Mouse (Mus musculus): ENCODE measurements around the gene Primpol.
"Not testable (repeated sequence)": the region's sequence is repeated elsewhere in the genome, so short reads cannot be mapped to it uniquely, and the experiment has no call there.

The Primpol gene

GRCm38 (mm10) chr8:46606930-46607329 lies 10.1 kb downstream of the Primpol start:
- intact Hi-C loops (cut with DNase I), result no loop called here

DNA sequence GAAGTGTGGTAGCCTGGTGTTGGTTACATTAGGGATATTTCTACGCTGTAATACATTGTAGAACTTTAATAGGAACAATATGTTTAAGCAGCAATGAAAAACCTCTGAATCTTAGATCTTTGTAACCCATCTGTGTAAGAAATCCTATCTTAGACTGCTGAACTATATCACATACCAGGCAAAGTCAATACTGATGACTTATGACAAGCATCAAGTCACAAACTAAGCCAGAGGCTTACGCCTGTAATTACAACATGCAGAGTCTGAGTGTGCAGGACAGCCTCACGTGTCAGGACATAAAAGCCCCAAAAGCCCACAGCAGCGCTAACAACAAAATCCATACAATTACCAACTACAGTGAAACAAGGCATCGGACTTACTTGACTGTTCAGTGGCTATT lies 13.4 kb downstream of the Primpol start:
- intact Hi-C loops (cut with DNase I), result no loop called here

DNA sequence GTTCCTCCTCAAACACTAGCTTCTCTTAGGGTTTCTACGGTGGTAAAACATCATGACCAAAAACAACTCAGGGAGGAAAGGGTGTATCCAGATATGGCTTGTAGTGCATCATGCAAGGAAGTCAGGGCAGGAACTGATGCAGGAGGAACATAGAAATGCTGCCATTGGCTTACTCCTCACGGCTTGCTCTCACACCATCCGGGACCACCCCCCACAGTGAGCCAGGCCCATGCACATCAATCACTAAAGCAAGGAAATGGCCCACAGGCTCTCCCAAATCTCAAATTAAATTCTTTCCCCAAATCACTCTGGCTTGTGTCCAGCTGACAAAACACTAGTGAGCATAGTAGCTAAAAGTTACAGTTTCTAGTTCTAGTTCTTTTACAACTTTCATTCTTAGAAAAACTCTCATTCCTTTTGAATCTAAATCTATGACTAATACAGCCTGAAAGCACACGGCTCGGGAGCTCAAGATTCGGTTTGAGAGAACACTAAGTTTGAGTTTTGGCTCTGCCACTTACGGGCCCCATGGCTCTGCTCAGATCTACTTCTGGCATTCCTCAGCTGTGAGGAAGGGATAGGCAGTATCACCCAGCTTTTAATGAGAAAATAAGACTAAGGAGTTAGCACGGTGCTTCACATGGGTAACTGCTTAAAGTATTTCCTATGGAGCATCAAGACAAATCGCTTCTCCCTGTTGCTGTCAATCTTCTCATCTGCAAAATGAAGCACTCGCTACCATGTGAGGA lies 15.9 kb downstream of the Primpol start:
- intact Hi-C loops (cut with DNase I), result no loop called here

GRCm38 (mm10) chr8:46599314-46599904 lies 17.6 kb downstream of the Primpol start:
- intact Hi-C loops (cut with DNase I), result no loop called here

GRCm38 (mm10) chr8:46598753-46599152 lies 18.3 kb downstream of the Primpol start:
- intact Hi-C loops (cut with DNase I), result no loop called here

GRCm38 (mm10) chr8:46598114-46598513 lies 18.9 kb downstream of the Primpol start:
- intact Hi-C loops (cut with DNase I), result no loop called here

DNA sequence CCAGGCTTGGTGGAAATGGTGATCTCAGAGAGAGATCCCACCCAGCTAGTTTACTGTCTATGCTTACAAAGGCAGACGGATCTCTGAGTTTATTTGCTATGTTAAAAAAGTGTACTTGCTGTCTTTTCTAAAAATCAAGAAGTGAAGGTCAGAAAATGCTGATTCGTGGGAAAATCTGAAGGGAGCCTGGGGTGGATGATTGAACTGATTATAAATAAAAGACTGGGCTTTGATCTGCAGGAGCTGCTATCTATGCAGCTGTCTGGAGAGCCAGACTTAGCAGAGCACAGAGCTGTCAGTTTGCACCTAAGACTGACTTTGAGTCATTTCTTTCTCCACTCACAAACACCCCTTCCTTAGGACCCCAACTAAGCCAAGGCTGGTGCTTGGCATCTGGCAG lies 19.6 kb downstream of the Primpol start:
- intact Hi-C loops (cut with DNase I), result no loop called here

GRCm38 (mm10) chr8:46596530-46596929 lies 20.5 kb downstream of the Primpol start:
- intact Hi-C loops (cut with DNase I), result no loop called here

DNA sequence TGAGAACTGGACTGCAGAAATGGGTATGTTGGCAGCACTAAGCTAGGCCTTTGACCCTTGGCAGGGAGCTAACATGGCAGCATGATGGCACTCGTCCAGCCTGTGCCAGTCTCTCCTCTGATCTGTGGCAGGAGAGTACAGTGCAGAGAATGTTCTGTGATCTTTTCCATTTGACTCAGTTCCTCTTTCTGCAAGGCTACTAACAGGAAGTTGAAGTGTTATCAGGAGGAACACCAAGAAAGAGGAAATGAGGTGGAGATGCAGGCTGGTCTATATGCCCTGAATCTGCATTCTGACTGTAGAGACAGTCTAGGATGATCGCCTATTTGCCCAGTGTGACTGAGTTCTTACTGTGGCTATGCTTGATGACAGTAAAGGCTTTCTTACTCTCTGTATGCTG lies 21.4 kb downstream of the Primpol start:
- intact Hi-C loops (cut with DNase I), result no loop called here

GRCm38 (mm10) chr8:46593772-46594171 lies 23.2 kb downstream of the Primpol start:
- intact Hi-C loops (cut with DNase I), result no loop called here

DNA sequence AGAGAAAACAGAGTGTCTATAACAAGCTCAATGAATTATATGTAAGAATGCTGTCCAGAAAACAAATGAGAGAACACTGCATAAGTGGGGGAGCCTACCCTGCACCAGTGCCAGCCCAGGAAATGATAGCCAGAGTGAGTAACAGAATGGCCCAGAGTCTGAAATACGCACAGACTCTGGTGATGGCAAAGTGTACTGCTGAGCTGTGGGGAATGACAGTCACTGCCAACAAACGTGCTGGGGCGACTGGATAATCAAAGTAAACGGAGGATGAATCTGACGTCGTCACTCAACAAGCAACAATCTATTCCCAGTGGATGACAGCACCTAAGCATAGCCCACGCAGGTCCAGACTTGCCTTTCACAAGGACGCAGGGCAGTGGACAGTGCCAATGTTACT lies 23.9 kb downstream of the Primpol start:
- intact Hi-C loops (cut with DNase I), result no loop called here

- intact Hi-C loops (cut with DNase I), result no loop called here
These were observed 28.3 kb downstream of the Primpol start for GRCm38 (mm10) chr8:46588663-46589062.

DNA sequence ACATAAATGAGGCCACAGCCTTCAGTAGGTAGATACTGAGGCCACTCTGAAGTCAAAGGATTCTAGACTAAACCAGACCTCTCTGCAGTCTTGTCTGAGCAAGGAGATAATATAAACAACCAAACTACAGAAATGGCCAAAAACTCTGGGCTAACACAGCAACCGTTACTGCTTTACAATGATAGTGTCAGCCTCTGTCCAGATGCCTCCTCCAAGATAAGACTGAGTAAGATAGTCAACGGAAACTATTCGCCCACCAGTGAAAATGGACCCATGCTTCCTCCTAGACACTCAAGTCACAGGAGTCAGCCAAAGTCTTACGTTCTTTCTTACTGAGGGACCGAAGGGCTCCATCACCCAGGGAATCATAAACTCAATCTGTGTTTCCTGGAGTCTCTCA lies 29.1 kb downstream of the Primpol start:
- intact Hi-C loops (cut with DNase I), result no loop called here

GRCm38 (mm10) chr8:46585576-46585975 lies 31.4 kb downstream of the Primpol start:
- intact Hi-C loops (cut with DNase I), result no loop called here

DNA sequence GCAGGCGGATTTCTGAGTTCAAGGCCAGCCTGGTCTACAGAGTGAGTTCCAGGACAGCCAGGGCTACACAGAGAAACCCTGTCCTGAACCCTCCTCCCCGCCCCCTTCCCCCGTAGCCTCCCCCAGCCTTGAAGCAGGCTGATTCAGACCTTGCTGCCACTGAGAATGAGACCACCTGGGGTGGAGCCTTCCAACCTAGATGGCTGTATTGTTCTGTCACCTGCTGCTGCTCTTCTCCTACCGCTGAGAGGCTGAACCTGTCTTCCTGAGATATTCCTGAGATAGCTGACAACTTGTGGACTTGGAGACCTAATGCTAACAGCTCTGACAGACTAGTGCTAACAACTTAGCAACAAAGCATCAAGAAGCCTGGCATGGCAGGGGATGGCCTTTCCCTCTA lies 32.7 kb downstream of the Primpol start:
- intact Hi-C loops (cut with DNase I), result not testable (repeated sequence)

GRCm38 (mm10) chr8:46578794-46579193 lies 38.2 kb downstream of the Primpol start:
- intact Hi-C loops (cut with DNase I), result no loop called here

- intact Hi-C loops (cut with DNase I), result no loop called here
These were observed 43.0 kb downstream of the Primpol start for GRCm38 (mm10) chr8:46573964-46574363.

DNA sequence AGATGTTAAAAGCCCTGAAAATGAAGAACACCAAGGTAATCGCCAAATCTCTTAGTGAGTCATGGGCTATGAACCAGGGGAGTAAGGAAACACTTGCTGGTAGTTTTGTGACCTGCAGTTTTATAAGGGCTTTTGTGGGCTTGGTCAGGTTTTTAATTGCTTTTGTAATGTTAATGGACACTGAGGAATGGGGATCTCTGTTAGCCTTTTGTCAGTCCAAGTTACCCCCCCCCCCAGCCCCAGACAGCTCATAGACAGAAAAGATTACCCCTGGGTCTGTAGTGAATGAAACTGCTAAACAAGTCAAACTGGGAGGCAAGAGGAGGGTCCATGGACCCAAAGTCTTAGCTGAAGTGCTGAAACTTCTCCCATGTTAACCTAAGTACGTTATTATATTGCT lies 43.6 kb downstream of the Primpol start:
- intact Hi-C loops (cut with DNase I), result no loop called here

DNA sequence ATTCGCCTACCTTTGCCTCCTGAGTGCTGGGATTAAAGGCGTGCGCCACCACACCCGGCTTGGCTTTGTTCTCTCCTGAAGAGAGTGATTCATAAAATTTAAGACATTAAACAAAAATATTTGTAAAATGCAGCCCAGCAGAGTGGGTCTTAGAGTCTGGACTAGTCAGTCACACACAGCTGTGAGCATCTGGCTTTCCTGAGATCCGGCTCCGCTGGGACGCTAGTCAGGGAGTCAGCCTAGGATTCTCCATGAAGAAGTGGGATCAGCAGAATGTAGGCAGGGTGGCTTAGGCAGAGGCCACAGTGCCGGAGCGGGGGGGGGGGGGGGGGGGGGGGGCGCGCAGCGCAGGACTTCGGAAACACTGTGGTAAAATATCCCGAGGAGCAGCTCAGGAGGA lies 46.3 kb downstream of the Primpol start:
- intact Hi-C loops (cut with DNase I), result no loop called here

DNA sequence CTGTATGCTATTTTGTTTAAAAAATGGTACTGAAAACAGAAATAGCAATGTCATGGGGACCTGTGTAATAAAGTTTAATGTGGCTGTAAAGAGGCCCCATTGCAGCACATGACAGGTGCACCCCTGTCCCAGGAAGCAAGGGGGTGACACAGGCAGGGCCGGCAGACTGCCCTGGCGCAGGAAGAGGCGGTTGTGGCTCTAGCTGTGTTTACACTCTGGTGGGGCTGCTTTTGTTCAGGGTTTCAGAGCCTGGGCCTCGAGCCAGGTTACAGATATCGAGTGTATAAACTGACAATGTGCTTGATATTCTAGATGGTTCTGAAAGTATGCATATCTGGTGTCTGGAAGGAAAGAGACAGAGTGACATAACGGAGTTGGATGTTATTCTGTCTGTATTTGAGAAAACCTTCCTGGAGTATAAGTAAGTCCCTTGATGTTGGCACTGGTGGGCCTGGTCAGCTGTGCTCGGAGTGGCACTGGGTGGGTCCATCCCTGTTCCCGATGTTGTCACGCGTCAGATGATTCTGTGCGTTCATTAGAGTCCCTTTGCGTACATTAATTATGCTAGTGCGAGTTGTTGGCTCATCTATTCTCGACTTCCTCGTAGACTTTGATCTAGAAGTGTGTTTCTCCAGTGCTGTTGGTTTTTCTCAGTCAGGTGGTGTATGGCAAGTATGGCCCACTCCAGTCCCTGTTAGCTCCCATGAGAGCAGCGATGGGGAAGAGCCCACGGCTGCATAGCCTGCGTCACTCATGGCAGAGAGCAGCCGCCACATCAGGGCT lies 47.2 kb downstream of the Primpol start:
- intact Hi-C loops (cut with DNase I), result no loop called here

DNA sequence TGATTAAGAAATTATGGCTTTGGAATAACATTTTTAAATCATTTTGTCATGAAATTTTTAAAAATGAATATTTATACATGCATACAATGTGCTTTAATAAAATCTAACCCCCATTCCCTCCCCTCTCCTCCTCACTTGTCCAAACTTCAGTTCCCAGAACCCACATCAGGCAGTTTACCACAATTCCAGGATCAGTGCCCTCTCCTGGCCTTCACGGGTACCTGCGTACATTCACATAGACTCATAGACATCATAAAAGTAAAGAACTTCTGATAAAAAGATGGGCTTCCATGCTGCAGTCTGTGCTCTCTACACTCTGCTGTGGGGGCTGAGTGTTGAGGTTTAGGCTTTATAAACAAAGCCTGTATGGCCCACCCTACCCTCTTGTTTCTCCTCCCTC lies 48.1 kb downstream of the Primpol start:
- intact Hi-C loops (cut with DNase I), result no loop called here

- intact Hi-C loops (cut with DNase I), result no loop called here
These were observed 49.1 kb downstream of the Primpol start for GRCm38 (mm10) chr8:46567946-46568345.
